Mouse (Mus musculus): ENCODE data around the gene Metap1d. TPM values are rescaled to one million over a fixed set of nuclear protein-coding genes. Genes with fewer than 3 reads are reported as not detected.

Metap1d gene
- polyA plus RNA-seq, 1 experiment from 2014 or later = 46.8 TPM

DNA sequence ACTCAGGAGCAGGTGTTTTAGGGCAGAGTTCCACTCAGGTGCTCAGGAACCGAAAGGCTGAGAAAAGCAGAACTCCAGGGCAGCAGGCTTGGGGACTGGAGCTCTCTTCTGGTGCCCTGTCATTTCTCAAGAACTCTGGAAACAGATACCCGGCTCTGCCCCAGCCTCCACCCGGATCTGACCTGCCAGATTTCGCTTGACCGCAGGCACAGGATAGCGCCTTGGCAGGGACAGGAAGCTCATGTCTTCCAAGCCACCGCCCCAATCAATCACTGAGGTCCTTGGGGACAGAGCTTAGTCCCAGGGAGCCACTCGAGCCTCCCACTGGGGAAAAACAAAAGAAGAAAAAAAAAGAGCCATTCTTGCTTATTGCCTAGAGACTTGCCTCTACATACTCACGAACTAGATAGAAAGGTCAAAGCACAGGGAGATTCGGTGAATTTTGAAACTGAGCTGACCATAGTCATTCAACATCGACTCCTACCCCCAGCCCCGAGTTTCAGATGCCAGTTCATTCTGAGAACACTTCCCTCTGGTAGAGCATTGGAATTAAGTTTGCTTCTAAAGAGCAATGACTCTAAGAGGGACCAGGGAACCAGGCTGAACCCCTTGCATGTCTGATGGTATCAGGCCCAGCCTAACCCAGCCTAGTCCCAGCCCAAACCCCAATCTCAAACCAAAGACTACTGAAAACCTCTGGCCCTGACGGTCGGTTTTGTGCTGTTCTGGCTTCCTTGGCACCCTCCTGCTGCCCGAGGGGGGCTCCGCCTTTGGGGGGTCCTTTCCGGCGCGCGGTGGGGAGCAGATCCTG lies 81.4 kb downstream of the Metap1d start:
- ATAC-seq (ENCODE audit: insufficient number of reproducible peaks, insufficient read depth, low FRiP score, low TSS enrichment) = no peak
- no peaks in the 10 kb centered on the region for H3K9me3 ChIP-seq
- no peaks in the 10 kb centered on the region for H3K36me3 ChIP-seq
- H3K27ac ChIP-seq = peak overlapping the region; percentile 79
- peak overlapping the region; percentile 43 for H3K4me3 ChIP-seq
- WGBS = 1% methylated on average over 20 of the region's 20 CpGs
- peaks cover 2% of the 10 kb centered on the region; the same call in 1 of the 2 replicates for H3K4me1 ChIP-seq
- H3K27me3 ChIP-seq = peaks cover 73% of the 10 kb centered on the region
- peak overlapping the region; percentile 82 for H3K4me2 ChIP-seq (replicated peaks)
- H3K9ac ChIP-seq = peak overlapping the region; percentile 58

DNA sequence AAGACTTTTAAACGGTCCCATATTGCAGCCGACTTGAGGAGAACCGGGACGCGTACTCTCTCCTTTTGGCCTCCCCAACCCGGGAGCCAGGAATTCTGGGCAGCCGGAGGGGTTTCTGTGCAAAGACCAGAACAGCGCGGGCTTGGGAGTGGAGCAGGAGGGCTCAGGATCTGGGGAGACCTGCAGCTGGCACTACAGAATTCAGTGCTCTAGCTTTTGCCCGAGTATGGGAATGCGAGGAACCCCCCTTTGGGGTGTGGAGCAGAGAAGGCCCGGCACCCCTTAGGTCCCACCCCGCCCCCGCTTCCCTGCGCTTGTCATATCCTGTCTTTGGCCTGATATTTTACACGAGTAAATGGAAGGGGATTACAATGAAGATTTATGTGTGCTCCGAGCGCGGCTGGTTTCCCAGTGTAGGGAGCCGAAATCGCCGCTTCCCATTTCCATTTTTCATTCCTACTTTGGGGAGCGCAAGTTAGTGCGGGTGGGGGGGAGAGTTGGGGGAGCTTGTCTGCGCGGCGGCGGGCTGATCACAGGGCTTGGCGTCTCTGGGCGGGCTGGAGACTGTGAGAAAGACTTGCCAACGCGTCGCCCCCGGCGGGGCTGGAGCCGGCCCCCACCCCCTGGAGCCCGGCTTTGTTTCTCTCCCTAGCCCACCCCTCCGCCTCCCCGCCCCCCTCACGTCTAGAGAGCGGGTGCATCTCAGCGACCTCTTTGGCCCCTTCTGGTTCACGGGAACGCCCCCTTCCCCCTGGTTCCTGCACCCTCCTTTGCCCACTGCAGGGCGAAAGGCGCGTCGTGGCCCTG lies 87.7 kb downstream of the Metap1d start:
- Histone ChIP-seq H3K27me3 (peaks cover 63% of the 10 kb centered on the region), H3K27ac (peak overlapping the region; percentile 89), H3K9ac (peak overlapping the region; percentile 46), H3K4me1 (peaks cover 22% of the 10 kb centered on the region), H3K4me2 (replicated peaks) (peak overlapping the region; percentile 89), H3K36me3 (no peaks in the 10 kb centered on the region), H3K9me3 (no peaks in the 10 kb centered on the region), H3K4me3 (peak overlapping the region; percentile 34)
- WGBS = 0% methylated on average over 47 of the region's 48 CpGs
- ATAC-seq (ENCODE audit: insufficient number of reproducible peaks, insufficient read depth, low FRiP score, low TSS enrichment) = no peak

DNA sequence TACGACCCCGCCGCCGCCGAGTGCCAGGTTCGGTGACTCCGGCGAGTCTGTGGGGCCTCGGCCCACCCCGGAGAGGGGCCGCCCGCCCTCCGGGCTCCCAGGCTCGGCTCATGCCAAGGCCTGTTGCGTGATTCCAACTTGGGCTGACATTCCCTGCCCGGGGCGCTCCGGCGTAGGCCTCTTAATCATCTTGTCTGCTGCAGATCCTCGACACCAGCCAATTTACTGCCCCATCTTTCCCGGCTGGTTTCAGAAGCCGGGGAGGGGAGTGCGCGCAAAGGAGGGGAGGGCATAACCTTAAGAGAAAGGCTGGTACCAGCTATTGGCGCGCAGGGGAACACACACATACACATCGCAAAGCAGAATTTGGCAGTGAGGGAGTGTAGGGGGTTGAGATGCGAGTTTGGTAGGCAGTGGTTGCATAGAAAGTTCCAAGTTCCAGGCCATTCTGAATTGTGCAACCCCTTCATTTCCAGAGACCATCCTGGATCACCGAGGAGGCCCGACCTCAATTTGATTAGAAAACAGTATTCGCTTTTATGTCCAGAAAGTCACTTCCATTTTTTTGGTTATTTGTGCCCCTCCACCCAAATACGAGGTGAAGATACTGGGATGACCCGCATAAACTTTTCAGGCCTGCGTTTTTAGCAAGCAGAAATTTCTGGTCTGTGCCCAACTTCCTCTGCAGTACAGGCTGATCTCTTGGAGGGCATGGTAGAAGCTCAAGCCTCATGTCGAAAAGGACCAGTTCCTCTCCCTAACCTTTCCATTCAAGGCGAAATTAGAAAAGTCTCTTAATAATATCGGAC lies 88.5 kb downstream of the Metap1d start:
- Histone ChIP-seq H3K4me2 (replicated peaks) (peak overlapping the region; percentile 89), H3K27me3 (peaks cover 64% of the 10 kb centered on the region), H3K4me1 (peaks cover 28% of the 10 kb centered on the region), H3K36me3 (no peaks in the 10 kb centered on the region), H3K27ac (peak overlapping the region; percentile 89), H3K9ac (peak overlapping the region; percentile 69), H3K9me3 (no peaks in the 10 kb centered on the region), H3K4me3 (peak overlapping the region; percentile 65)
- ATAC-seq (ENCODE audit: insufficient number of reproducible peaks, insufficient read depth, low FRiP score, low TSS enrichment) = 0 out of 2 replicates have a peak, but pooled peaks have one; percentile 16
- 2% methylated on average over 36 of the region's 37 CpGs for WGBS

DNA sequence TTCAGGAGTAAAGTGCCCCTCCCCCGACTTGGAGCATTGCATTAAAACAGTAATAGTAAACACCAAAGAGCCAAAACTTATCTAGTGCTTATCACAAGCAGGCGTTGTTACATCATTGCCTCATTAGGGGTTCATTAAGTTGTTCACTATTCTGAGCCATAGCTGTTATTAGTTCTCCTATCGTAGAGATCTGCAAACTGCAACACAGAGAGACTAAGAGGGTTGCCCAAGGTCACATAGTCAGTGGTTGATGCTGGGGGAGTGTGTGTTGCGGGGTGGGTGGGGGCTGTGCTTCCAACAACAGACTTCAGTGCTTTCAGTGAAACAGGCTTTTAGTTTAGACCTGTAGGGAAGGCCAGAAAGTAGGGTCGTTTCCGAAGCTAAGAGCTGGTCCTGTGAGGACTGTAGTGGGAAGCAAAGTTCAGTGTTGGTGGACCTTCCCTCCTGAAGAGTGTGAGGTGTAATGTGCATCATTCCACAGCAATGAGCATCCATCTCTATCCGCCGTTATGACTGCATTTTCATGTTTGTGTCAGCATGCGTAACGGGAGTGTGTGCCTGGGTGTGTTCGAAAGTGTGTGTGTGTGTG lies 89.2 kb downstream of the Metap1d start:
- H3K27me3 ChIP-seq = peaks cover 61% of the 10 kb centered on the region
- H3K4me2 ChIP-seq (replicated peaks) = peak overlapping the region; percentile 89
- no peaks in the 10 kb centered on the region for H3K9me3 ChIP-seq
- peak overlapping the region; percentile 65 for H3K4me3 ChIP-seq
- 8% methylated on average over 11 of the region's 11 CpGs for WGBS
- H3K9ac ChIP-seq = peak overlapping the region; percentile 69; the same call in 1 of the 2 replicates
- H3K36me3 ChIP-seq = no peaks in the 10 kb centered on the region
- H3K4me1 ChIP-seq = peaks cover 28% of the 10 kb centered on the region
- no peak for ATAC-seq (ENCODE audit: insufficient number of reproducible peaks, insufficient read depth, low FRiP score, low TSS enrichment)
- H3K27ac ChIP-seq = peak overlapping the region; percentile 89

DNA sequence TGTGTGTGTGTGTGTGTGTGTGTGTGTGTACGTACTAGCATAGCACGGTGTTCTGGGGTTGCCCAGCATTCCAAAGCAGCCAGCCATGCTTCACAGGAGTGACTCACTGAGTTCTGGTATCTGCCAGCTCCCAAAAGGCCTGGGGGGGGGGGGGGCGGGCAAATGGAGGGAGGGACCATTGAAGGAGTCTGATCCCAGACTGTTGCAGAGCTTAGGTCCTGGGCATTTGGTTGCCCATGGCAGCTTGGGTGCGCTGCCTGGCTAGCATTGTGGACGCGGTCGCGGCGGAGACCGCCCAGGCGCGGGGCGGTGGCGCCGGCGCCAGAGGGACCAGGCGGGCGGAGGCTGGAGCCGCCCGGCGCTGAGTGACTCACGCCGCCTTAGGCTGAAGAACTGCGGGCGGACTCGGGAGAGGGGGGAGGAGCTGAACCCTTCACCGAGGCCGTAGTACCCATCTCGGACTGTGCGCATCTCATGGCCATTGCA lies 89.8 kb downstream of the Metap1d start:
- H3K9me3 ChIP-seq = no peaks in the 10 kb centered on the region
- WGBS = under 1% methylated on average over 28 of the region's 30 CpGs
- peak overlapping the region; percentile 89 for H3K4me2 ChIP-seq (replicated peaks)
- no peak for ATAC-seq (ENCODE audit: insufficient number of reproducible peaks, insufficient read depth, low FRiP score, low TSS enrichment)
- peak overlapping the region; percentile 89 for H3K27ac ChIP-seq
- H3K9ac ChIP-seq = peak overlapping the region; percentile 69
- peak overlapping the region; percentile 65 for H3K4me3 ChIP-seq
- H3K27me3 ChIP-seq = peaks cover 59% of the 10 kb centered on the region
- H3K36me3 ChIP-seq = no peaks in the 10 kb centered on the region
- peaks cover 28% of the 10 kb centered on the region for H3K4me1 ChIP-seq

DNA sequence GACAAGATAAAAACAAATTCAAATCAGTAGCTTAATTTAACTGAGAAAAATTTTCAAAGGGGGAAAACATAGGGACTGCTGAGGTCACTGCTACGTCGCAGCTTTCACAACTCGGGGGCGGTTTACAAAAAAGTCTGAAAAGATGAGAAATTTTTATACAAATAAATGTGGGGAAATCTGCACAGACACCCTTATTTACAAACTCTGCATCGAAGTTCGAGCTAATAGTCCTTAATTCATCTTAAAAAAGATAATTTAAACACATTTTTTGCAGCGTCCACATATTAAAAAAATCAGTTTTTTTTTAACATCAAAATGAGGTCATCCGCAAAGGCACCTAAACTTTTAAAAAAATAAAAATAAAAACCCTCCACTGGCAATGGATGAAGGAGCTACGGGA lies 90.5 kb downstream of the Metap1d start:
- Histone ChIP-seq H3K27me3 (peaks cover 64% of the 10 kb centered on the region), H3K36me3 (no peaks in the 10 kb centered on the region), H3K27ac (peak overlapping the region; percentile 91), H3K4me1 (peaks cover 31% of the 10 kb centered on the region), H3K4me3 (peak overlapping the region; percentile 65), H3K4me2 (replicated peaks) (peak overlapping the region; percentile 89), H3K9ac (peak overlapping the region; percentile 82), H3K9me3 (no peaks in the 10 kb centered on the region)
- no peak for ATAC-seq (ENCODE audit: insufficient number of reproducible peaks, insufficient read depth, low FRiP score, low TSS enrichment)
- under 1% methylated on average over 9 of the region's 9 CpGs for WGBS

DNA sequence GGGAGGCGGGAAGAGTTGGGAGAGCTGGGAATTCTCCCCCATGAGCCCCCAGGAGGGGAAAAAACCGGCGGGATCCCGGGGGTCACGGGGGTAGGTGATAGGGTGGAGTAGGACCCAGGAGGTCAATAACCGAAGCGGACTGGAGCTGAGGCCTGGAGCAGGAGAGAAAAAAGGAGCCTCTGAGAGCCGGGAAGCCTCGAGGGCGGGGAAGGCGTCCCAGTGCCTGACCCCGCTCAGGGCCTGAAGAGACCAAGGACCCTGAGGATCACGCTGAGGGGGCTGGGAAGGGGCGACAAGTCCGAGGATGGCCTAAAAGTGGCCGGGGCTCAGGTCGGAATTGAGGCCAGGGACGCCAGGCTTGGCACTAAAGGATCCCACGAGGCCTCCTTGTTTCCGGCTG lies 90.9 kb downstream of the Metap1d start:
- Histone ChIP-seq H3K9ac (peak overlapping the region; percentile 82), H3K4me3 (peak overlapping the region; percentile 65), H3K27ac (peak overlapping the region; percentile 91), H3K4me2 (replicated peaks) (peak overlapping the region; percentile 89), H3K9me3 (no peaks in the 10 kb centered on the region), H3K27me3 (peaks cover 64% of the 10 kb centered on the region), H3K36me3 (no peaks in the 10 kb centered on the region), H3K4me1 (peaks cover 31% of the 10 kb centered on the region)
- 2% methylated on average over 20 of the region's 20 CpGs for WGBS
- no peak for ATAC-seq (ENCODE audit: insufficient number of reproducible peaks, insufficient read depth, low FRiP score, low TSS enrichment)

DNA sequence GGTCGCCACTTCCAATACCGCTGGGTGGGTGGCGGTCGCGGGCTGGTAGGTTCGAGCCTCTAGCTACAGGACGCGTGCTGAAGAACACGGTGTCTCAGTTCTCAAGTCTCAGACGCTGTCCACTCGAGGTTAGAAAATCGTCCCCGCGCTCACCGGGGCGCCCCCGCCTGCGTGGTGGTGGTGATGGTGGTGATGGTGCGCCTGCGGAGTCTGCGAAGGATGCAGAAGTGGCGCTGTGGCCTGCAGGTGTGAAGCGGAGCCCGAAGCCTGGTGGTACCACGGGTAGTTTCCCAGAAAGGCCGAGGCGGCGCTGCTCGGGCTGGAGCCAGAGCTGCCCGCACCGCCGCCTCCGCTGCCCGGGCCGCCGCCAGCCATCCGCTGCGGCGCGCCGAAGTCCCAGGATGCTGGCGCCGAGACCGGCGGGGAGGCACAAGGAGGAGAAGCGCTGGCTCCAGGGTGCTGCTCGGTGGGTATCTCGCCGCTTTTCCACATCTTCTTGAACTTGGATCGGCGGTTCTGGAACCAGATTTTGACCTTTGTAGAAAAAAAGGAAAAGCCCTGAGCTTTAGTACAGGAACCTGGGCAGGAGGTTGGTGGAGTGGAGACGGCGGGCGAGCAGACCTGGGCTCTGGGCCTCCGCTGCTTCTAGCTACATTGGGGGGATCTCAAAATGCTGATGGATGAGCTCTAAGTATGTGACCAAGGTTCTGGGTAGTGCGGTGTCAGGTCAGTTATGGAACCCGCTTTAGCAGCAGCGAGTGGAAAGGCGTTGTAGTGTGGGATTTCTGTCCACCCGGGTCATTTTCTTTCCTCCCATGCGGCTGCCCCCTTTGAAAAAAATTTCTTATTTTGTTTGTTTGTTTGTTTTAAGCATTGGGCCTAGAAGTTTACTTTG lies 91.6 kb downstream of the Metap1d start:
- Histone ChIP-seq H3K4me3 (peak overlapping the region; percentile 65), H3K4me1 (peaks cover 27% of the 10 kb centered on the region)
- under 1% methylated on average over 61 of the region's 61 CpGs for WGBS

DNA sequence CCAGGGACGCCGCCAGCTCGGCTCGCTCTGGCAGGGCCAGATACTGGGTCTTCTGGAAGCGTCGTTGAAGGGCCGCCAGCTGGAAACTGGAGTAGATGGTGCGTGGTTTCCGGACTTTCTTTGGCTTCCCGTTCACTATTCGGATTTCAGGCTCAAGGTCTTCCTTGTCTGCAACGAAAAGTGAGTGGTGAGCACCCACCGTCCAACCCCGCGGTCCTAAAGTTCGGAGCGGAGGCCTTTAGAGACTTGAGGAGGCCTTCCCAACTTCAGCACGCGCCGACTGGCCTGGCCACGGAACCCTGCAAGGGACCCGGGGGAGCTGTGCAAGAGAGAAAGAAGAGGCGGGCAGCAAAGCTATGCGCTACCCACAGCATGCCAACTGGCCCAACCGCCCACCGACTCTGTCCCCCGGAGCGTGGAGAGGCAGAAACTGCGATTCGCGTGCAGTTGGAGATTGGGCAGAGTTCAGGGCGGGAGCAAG lies 92.4 kb downstream of the Metap1d start:
- WGBS = 1% methylated on average over 32 of the region's 32 CpGs
- Histone ChIP-seq H3K27me3 (peaks cover 64% of the 10 kb centered on the region), H3K4me2 (replicated peaks) (peak overlapping the region; percentile 89), H3K9me3 (no peaks in the 10 kb centered on the region), H3K36me3 (no peaks in the 10 kb centered on the region), H3K4me3 (peak overlapping the region; percentile 65), H3K4me1 (peaks cover 24% of the 10 kb centered on the region), H3K27ac (peak overlapping the region; percentile 91), H3K9ac (peak overlapping the region; percentile 82)
- no peak for ATAC-seq (ENCODE audit: insufficient number of reproducible peaks, insufficient read depth, low FRiP score, low TSS enrichment)

More for the DNA sequence above, 91.6 kb downstream of the Metap1d start:
- Histone ChIP-seq H3K27ac (peak overlapping the region; percentile 91), H3K9me3 (no peaks in the 10 kb centered on the region), H3K4me2 (replicated peaks) (peak overlapping the region; percentile 89), H3K27me3 (peaks cover 62% of the 10 kb centered on the region), H3K9ac (peak overlapping the region; percentile 82), H3K36me3 (no peaks in the 10 kb centered on the region)
- no peak for ATAC-seq (ENCODE audit: insufficient number of reproducible peaks, insufficient read depth, low FRiP score, low TSS enrichment)
